8 mouse cellular contexts compared by ENCODE assay signal in the genomic region with DNA sequence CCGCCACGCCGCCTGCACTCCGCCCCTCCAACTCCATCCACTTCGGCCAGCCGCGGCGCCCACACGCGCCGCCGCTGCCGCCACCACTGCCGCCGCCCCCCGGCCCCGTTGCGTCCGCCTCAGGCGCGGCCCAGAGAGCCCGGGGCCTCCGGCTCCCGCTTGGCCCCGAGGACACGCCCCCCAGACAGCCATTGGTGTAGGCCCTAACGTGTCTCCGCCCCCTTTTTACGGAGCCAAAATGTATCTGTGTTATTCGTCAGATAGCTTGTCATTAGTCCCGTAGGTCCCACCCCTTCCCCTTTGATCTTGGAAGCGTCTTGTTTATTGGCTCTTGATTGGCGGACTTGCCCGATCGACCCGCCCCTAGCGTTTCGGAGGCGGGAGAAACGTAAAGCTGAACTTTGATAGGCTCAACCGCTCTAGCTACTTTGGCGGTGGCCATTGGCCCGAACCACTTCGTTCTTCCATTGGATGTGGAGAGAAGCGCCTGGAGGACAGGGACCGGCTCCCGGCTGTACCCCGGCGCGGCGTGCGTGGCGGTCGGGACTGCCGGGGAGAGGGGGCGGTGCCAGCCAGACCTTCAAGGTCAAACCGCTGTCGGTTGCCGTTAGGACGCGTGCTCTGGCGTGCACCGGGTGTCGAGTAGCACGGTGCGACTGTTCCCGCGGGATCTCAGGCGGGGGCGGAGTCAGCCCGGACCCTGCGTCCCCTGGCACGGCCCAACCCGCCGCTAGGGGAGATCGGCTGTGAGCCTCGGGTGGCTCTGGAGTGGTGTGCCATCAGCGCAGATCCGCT. TPM values are rescaled to one million over a fixed set of nuclear protein-coding genes. Genes with fewer than 3 reads are reported as not detected.
DNase-seq lines count a peak whose midpoint lies in the region; ATAC-seq and TF ChIP-seq lines count a peak whose summit lies in the region.

A gene (minus strand): TSS at position 152 of the 795 bp plus-strand sequence.

- peaks cover 22% of the 10 kb centered on the region for H3K36me3 ChIP-seq in E14TG2a.4 (ENCODE audit: insufficient read depth, low read length)
- no peaks in the 10 kb centered on the region for H3K36me3 ChIP-seq in forebrain, embryonic 12.5 days (replicated peaks)
- H3K36me3 ChIP-seq in heart, postnatal 0 days (replicated peaks; ENCODE audit: control insufficient read depth, insufficient read depth, low read length): no peaks in the 10 kb centered on the region
- H3K36me3 ChIP-seq in liver, embryonic 16.5 days (ENCODE audit: control insufficient read depth, insufficient read depth): no peaks in the 10 kb centered on the region
- H3K36me3 ChIP-seq in neural tube, embryonic 13.5 days: no peaks in the 10 kb centered on the region
- no peaks in the 10 kb centered on the region for H3K36me3 ChIP-seq in testis, adult 2 months (ENCODE audit: control insufficient read depth, insufficient read depth, low read length)

- peak; percentile 55; the same call in 1 of the 2 replicates for TF ChIP-seq EP300 in heart, postnatal 0 days (IDR thresholded peaks at IDR 0.05; ENCODE audit: low read depth)

- peak within 1 kb of the TSS; percentile 98 for H3K27ac ChIP-seq in forebrain, embryonic 12.5 days
- H3K27ac ChIP-seq in heart, postnatal 0 days (ENCODE audit: low read depth): peak within 1 kb of the TSS; percentile 100
- H3K27ac ChIP-seq in liver, embryonic 16.5 days (ENCODE audit: low read length): peak within 1 kb of the TSS; percentile 97
- peak within 1 kb of the TSS; percentile 96 for H3K27ac ChIP-seq in neural tube, embryonic 13.5 days (replicated peaks)
- peak within 1 kb of the TSS; percentile 94 for H3K27ac ChIP-seq in testis, adult 2 months (ENCODE audit: control insufficient read depth, insufficient read depth, low read depth, low read length)

- under 1% methylated on average over 63 of the region's 79 CpGs for WGBS in forebrain, embryonic 12.5 days
- WGBS in heart, postnatal 0 days: under 1% methylated on average over 68 of the region's 79 CpGs
- WGBS in liver, embryonic 16.5 days (ENCODE audit: insufficient replicate concordance): under 1% methylated on average over 78 of the region's 79 CpGs
- under 1% methylated on average over 79 of the region's 79 CpGs for WGBS in neural tube, embryonic 13.5 days

- peak; percentile 98 for ATAC-seq in forebrain, embryonic 12.5 days (ENCODE audit: low FRiP score)
- ATAC-seq in heart, postnatal 0 days (ENCODE audit: insufficient read depth, low read depth): peak; percentile 95
- peak; percentile 93 for ATAC-seq in liver, embryonic 16.5 days (ENCODE audit: low read depth)
- ATAC-seq in neural tube, embryonic 13.5 days (ENCODE audit: low read depth): peak; percentile 98

- no peak for TF ChIP-seq CTCF in E14TG2a.4 (conservative IDR thresholded peaks at IDR 0.05; ENCODE audit: low read length)
- TF ChIP-seq CTCF in heart, postnatal 0 days (IDR thresholded peaks at IDR 0.05; ENCODE audit: low read depth): peak; percentile 69
- TF ChIP-seq CTCF in testis, adult 2 months (IDR thresholded peaks at IDR 0.05; ENCODE audit: control insufficient read depth, insufficient read depth, insufficient replicate concordance, low read depth, low read length): peak; percentile 39; the same call in 1 of the 2 replicates

- 0 out of 2 replicates have a peak, but pooled peaks cover 2% of the 10 kb centered on the region for H3K27me3 ChIP-seq in E14TG2a.4 (ENCODE audit: insufficient read depth, low read length)
- H3K27me3 ChIP-seq in forebrain, embryonic 12.5 days: 0 out of 2 replicates have a peak, but pooled peaks cover 9% of the 10 kb centered on the region
- no peaks in the 10 kb centered on the region for H3K27me3 ChIP-seq in heart, postnatal 0 days (ENCODE audit: control insufficient read depth, insufficient read depth, low read length)
- no peaks in the 10 kb centered on the region for H3K27me3 ChIP-seq in liver, embryonic 16.5 days (ENCODE audit: control insufficient read depth, insufficient read depth, low read depth, low read length)
- no peaks in the 10 kb centered on the region for H3K27me3 ChIP-seq in neural tube, embryonic 13.5 days
- no peaks in the 10 kb centered on the region for H3K27me3 ChIP-seq in testis, adult 2 months (ENCODE audit: control insufficient read depth, insufficient read depth, low read length)

- H3K4me2 ChIP-seq in forebrain, embryonic 12.5 days: peak within 1 kb of the TSS; percentile 88
- H3K4me2 ChIP-seq in heart, postnatal 0 days (ENCODE audit: low read depth, low read length): peak within 1 kb of the TSS; percentile 97
- peak within 1 kb of the TSS; percentile 92 for H3K4me2 ChIP-seq in liver, embryonic 16.5 days (ENCODE audit: low read depth, low read length)
- H3K4me2 ChIP-seq in neural tube, embryonic 13.5 days: peak within 1 kb of the TSS; percentile 83

- peak within 1 kb of the TSS; percentile 94 for H3K4me3 ChIP-seq in E14TG2a.4 (replicated peaks; ENCODE audit: low read length)
- peak within 1 kb of the TSS; percentile 96 for H3K4me3 ChIP-seq in forebrain, embryonic 12.5 days (replicated peaks)
- H3K4me3 ChIP-seq in heart, postnatal 0 days (ENCODE audit: low read depth, low read length): peak within 1 kb of the TSS; percentile 73
- H3K4me3 ChIP-seq in liver, embryonic 16.5 days (ENCODE audit: low read depth, low read length): peak within 1 kb of the TSS; percentile 91
- peak within 1 kb of the TSS; percentile 92 for H3K4me3 ChIP-seq in neural tube, embryonic 13.5 days
- H3K4me3 ChIP-seq in testis, adult 2 months (ENCODE audit: control insufficient read depth, low read depth, low read length): peak within 1 kb of the TSS; percentile 86

- no peaks in the 10 kb centered on the region for H3K9me3 ChIP-seq in E14TG2a.4 (ENCODE audit: low read length)
- H3K9me3 ChIP-seq in forebrain, embryonic 12.5 days: no peaks in the 10 kb centered on the region
- H3K9me3 ChIP-seq in heart, postnatal 0 days (replicated peaks; ENCODE audit: control insufficient read depth, low read length): no peaks in the 10 kb centered on the region
- H3K9me3 ChIP-seq in liver, embryonic 16.5 days (replicated peaks; ENCODE audit: control insufficient read depth, low read length): no peaks in the 10 kb centered on the region
- H3K9me3 ChIP-seq in neural tube, embryonic 13.5 days: no peaks in the 10 kb centered on the region

- TF ChIP-seq POLR2A in testis, adult 2 months (IDR thresholded peaks at IDR 0.05; ENCODE audit: control insufficient read depth, low read depth, low read length): peak; percentile 87

- DNase-seq in c-Kit-positive CD71-positive TER-119-positive erythroid progenitor cells, embryonic 14.5 days (ENCODE audit: low spot score): peak; percentile 100
- DNase-seq in heart, postnatal 0 days (ENCODE audit: low spot score): peak; percentile 100
- peak; percentile 97 to 98 for DNase-seq in kidney, postnatal 4 days

- peaks cover 42% of the 10 kb centered on the region for H3K4me1 ChIP-seq in E14TG2a.4 (replicated peaks; ENCODE audit: low read depth, low read length)
- peaks cover 26% of the 10 kb centered on the region for H3K4me1 ChIP-seq in forebrain, embryonic 12.5 days
- peaks cover 19% of the 10 kb centered on the region for H3K4me1 ChIP-seq in heart, postnatal 0 days (ENCODE audit: control insufficient read depth, insufficient read depth)
- peaks cover 22% of the 10 kb centered on the region for H3K4me1 ChIP-seq in liver, embryonic 16.5 days (ENCODE audit: control insufficient read depth, low read depth, low read length)
- H3K4me1 ChIP-seq in neural tube, embryonic 13.5 days (replicated peaks): peaks cover 36% of the 10 kb centered on the region
- peaks cover 17% of the 10 kb centered on the region for H3K4me1 ChIP-seq in testis, adult 2 months (ENCODE audit: control insufficient read depth, insufficient read depth, low read length)

- H3K9ac ChIP-seq in forebrain, embryonic 12.5 days: peak within 1 kb of the TSS; percentile 87
- H3K9ac ChIP-seq in heart, postnatal 0 days (replicated peaks; ENCODE audit: low read depth, low read length): peak within 1 kb of the TSS; percentile 74
- peak within 1 kb of the TSS; percentile 93 for H3K9ac ChIP-seq in liver, embryonic 16.5 days (ENCODE audit: low read depth, low read length)
- peak within 1 kb of the TSS; percentile 94 for H3K9ac ChIP-seq in neural tube, embryonic 13.5 days

RNA-seq across cellular contexts. Expression of the gene that starts here (rescaled TPM):
- 17.5 and 18.1 TPM in 2 replicates for polyA plus RNA-seq in forebrain, embryonic 12.5 days (2016; fragmentation: Nextera tagmentation; extraction: Ambion mirVana)
- total RNA-seq in heart, postnatal 0 days (2014; rRNA removed; ENCODE audit: low replicate concordance): 19.8 and 26.7 TPM in 2 replicates
- 8.6 and 8.9 TPM in 2 replicates for polyA plus RNA-seq in heart, postnatal 0 days (2015; fragmentation: Nextera tagmentation; extraction: Ambion mirVana)
- polyA plus RNA-seq in liver, embryonic 16.5 days (2015; fragmentation: Nextera tagmentation; extraction: Ambion mirVana): 3.8 and 4.8 TPM in 2 replicates
- polyA plus RNA-seq in neural tube, embryonic 13.5 days (2015; fragmentation: Nextera tagmentation; extraction: Ambion mirVana): 14.0 and 15.9 TPM in 2 replicates
- polyA plus RNA-seq in testis, adult 2 months (2012; rRNA removed): 101 and 103 TPM in 2 replicates

Comparison
In these comparisons a context has a peak if more than half of its experiments do, and no peak if none do; other contexts are left out.
1. Peak in every context shown above with its lines: DNase-seq, ATAC-seq, H3K4me3 ChIP-seq and H3K27ac ChIP-seq.